Mouse (Mus musculus) erythroid progenitor cell, adult 5-6 weeks (primary cell): Measurements from ENCODE around the gene Ccdc81. TPM values are rescaled to one million over a fixed set of nuclear protein-coding genes. Genes with fewer than 3 reads are reported as not detected.

Experiments
- total RNA-seq, 2 experiments: library from RNA; stranded (forward) in 1 of 2; stranded (reverse) in 1 of 2; fragments of 150-400 nt in 1 of 2; fragments of 186-747, 209-891 nt in 1 of 2; gene quantifications; 2 replicates each; pipeline versions ENCODE4 v1.2.3 to v1.2.4; 2015 to 2017; ENCODE audit warnings: low replicate concordance in 2 of 2

Ccdc81 gene
- total RNA-seq, 2 experiments from 2014 or later = not detected

Other genes with a start within 250 kb of the Ccdc81 start
- 21.4 and 32.4 TPM in 2 replicates for gene Hikeshi, start 37.6 kb upstream of the Ccdc81 start, total RNA-seq (2015; ENCODE audit: low replicate concordance)
- 41.6 and 54.2 TPM in 2 replicates for gene Hikeshi, start 37.6 kb upstream of the Ccdc81 start, total RNA-seq (2017; ENCODE audit: low replicate concordance)
- gene Eed, start 77.4 kb upstream of the Ccdc81 start, total RNA-seq (2015; ENCODE audit: low replicate concordance) = 96.0 and 143 TPM in 2 replicates
- gene Eed, start 77.4 kb upstream of the Ccdc81 start, total RNA-seq (2017; ENCODE audit: low replicate concordance) = 68.2 and 143 TPM in 2 replicates
- gene Picalm, start 226.6 kb upstream of the Ccdc81 start, total RNA-seq (2015; ENCODE audit: low replicate concordance) = 1,006 and 1,368 TPM in 2 replicates
- 1,167 and 1,289 TPM in 2 replicates for gene Picalm, start 226.6 kb upstream of the Ccdc81 start, total RNA-seq (2017; ENCODE audit: low replicate concordance)